Mouse (Mus musculus) regulatory T cell (primary cell): Measurements from ENCODE around the gene Dgat2l6.

Experiments used
- in situ Hi-C: fragments of 300-600 bp; cut with MboI, MseI; formaldehyde crosslinking; loops from one replicate; pipeline ENCODE4 v1.15.1; 2025; ENCODE audit warnings: high pct_unique_total_duplicates

Gene Dgat2l6

DNA sequence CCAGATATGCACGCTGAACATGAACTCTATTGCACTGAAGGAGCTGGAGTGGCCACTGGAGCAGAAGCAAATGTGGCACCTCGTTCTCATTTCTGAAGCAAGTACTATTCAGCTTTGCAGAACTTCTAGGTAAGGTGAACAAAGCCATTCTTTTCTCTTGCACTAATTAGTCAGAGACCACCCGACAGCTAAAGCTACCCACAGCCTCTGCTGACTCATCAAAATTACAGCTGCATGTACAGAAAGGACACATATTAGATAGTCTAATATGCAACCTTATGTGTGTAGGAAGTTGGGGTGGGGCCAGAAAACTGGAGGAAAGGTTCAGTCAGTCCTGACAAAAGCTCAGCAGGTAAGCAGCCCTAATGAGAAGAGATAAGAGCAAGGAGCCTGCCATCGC, at the start of gene Dgat2l6:
Gene Dgat2l6, plus strand, starts transcription at position 368 of the 400 bp plus-strand sequence.
- in situ Hi-C loops = no loop called here

DNA sequence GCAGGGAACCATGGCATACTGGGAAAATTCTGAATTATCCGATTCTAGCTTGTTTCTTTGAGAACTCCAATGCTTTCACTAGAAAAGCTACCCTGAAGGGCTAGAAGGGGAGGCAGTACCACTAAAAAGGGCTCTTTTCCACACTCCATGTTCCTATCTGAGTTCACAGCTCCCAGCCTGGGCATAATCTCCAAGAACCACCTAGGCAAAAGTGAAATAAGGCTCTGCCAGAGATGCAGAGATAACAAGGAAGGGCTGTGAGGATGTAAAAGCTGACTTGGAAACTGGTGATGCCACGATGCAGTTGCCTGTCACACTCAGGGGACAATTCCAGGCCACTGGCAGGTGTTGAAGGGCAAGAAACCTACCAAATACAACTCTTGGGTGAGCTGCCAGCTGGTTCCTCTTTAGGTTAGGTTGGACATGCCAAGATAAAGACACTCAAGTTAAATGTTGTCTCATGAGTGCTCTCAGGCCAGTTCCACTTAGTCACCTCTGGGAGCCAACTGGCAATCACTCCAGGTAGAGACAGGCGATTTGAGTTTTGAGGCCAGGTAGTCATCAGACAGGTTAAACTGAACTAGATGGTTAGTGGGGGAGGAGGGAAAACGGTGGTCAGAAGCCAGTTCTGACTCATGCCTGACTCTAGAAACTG, 48.9 kb upstream of the Dgat2l6 start:
- in situ Hi-C loops = no loop called here

DNA sequence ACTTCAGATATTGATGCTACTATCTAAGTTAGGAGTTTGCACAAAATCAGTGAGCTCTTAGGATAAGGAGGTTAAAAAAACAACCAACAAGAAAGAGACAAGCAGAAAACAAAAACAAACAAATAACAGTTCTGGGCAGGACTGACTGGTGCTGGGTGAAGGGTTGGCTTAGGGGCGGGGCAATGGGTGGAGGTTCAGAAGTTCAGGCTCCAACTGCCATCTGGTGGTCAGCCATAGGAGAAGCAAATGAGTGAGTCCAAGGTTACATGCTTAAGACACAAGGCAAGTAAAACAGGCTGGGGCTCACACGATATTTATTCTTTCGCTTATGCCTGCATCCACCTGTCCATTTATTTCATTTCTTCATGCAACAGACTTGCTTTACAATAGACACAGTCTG, 44.3 kb upstream of the Dgat2l6 start:
- in situ Hi-C loops = no loop called here

DNA sequence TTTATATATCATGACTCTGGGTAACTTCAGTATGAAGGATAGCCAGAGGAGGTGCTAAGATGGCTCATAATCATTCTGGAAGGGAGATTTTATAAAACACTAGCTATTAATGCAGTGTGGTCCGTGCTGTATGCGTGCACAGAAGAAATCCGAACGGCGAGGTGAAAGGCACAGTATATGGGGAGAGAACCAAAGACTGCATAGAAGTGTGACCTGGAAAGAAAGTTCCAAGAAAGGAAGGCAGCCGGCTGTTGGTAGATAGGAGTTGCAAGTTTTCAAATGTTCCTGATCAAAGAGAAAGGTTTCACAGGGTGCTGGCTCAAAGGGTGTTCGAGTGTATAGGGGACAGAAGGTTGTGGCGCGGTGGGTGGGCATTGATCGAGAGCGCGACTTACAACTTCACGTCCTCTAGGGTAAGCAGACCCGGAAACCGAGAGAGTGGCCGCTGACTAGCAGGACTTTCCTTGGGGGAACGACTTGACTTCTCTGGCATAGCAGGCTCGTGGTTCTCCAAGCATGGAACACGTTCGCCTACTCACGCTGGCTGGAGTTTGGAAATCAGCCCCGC, 31.1 kb upstream of the Dgat2l6 start:
- in situ Hi-C loops = no loop called here

DNA sequence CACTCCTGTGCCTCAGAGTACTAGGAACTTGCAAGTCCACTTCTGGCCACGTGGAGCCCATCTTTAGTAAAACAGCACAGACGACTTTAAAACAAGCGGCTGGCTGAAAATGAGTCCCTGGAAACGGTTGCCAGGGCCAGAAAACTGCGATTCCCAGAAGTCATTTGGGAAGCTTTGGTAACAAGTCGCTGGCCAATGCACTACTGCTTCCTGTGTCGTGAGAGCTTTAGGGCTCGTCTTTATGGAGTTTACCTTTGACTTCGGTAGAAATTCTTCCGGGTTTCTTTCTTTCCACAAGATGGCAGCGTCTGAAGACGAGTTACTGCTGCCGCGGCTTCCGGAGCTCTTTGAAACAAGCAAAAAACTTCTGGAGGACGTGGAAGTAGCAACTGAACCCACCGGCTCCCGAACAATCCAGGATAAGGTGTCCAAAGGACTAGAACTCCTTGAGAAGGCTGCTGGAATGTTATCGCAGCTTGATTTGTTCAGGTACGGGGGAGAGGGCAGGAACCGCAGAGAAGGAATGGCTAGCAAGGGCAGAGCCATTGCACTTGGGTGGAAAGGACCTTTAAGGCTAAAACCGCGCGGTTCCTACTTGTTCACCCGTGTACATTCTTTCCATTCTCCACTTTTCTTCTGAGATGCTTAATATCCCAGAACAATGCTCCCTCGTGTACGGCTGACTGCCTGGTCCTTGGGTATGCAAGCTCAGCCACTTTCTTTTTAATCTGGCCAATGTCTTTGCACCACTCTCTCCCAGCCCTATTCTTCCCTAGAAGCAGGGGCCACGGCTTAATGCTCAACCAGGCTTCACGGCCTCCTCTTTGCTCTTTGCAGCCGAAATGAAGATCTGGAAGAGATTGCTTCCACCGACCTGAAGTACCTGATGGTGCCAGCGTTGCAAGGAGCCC, 30.3 kb upstream of the Dgat2l6 start, which contains the start of gene Igbp1:
Gene Igbp1, plus strand, starts transcription at position 224 of the 911 bp plus-strand sequence.
- in situ Hi-C loops = no loop called here

DNA sequence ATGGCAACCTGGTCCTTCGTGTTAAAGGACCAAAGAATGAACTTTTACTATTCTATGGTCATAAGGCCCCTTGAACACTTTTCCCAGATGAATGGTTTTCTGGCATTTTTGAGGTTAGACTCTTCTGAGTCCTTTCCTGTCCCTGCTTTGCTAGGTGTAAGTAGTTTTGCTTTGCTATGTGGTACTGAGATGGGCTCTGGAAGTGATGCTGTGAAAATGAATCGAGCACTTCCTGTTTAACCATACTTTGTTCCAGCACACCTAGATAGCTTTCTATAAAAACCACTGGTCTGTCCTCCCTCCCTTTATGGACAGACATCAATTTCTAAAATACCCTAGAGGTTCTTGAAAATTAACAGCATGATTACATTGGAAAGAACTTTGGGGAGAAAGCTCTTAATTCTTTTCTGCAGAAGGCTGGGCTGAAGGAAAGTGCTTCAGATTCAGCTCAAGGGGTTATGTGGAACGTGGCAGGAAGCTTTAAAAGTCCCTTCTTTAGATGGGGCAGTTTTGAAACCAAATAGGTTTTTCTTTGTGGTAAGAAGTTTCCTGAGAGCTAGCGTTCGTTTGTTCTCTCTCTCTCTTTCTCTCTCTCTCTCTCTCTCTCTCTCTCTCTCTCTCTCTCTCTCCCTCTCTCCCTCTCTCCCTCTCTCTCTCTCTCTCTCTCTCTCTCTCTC, 20.3 kb upstream of the Dgat2l6 start:
- in situ Hi-C loops = loop anchor here (10.0 kb wide), 1 partner anchor 1540 kb away; no protein-coding TSS in a partner anchor

DNA sequence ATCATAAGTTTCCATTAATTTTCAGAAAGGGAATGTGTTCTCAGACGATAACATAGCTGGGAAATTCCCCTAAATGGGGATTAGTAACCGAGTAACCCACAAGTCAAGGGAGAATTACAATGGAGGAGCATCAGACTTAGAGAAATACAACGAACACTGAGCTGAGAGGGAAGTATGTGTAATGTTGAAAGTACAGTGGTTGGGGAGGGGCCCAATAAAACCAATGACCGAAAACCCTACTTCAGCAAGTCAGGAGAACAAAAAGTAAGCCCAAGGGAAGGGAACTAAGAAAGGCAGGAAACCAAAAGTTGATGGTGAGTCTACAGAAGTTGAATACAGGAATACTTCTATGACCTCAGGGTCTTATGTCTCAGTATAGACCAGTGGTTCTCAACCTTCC, 16.5 kb upstream of the Dgat2l6 start:
- in situ Hi-C loops = loop anchor here (10.0 kb wide), 1 partner anchor 1543 kb away; no protein-coding TSS in a partner anchor

DNA sequence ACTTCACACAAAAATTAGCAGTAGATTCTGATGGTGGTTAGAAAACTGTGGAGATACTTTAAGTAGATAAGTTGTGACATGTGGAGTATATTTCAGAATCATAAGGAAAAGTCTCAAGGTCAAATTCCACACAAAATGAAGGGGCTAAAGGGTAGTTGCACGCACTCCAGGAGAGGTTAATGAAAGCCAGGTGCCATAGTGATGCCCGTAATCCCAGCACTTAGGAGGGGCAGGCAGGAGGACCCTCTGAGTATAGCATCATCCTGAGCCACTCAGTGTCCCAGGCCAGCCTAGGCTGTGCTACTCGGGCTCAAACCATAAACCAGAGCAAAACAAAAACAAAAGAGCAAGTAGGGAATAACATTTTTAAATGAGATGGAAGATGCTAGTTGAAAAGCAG, 14.7 kb upstream of the Dgat2l6 start:
- in situ Hi-C loops = loop anchor here (10.0 kb wide), 2 partner anchors 1335 to 1545 kb away; partner anchors contain the start of gene Nhsl2

DNA sequence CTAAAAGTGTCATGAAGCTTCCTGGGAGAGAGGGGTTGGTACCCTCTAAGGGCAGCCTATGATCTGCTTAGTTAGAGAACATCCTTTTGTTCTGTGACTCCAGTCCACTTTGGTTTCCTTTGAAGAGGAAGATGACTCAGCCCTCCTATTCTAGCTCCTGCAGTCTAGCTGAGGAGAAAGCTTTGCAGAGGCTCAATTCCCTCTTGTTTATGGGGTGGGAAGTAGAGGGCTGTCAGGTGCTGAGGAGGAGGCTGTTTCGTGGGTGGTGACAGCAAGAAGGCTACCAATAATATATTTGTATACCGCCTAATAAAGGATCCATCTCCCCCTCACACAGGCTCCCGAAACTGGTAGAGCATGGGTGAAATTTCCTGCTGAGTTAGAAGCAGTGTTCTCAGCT, 8.0 kb upstream of the Dgat2l6 start:
- in situ Hi-C loops = loop anchor here (10.0 kb wide), 1 partner anchor 1328 kb away; the partner anchor contains the start of gene Nhsl2

DNA sequence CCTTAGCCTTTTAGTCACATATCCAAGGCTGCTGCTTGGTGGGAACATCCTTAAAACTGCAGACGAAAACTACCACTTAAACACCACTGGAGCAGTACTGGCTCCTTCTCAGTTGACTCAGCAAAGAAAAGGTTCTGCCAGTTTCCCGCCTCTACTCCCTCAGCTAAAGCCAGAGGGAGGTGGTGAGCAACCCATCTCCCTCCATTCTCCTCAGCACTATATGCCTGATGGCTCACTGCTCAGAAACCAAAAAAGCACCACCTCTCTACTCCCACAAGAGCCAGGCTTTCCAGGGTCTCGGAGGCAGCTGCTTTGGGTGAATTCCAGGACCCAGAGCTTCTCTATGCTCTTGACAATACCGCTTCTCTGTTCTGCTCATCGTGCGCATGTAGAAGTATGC, 7.0 kb upstream of the Dgat2l6 start:
- in situ Hi-C loops = loop anchor here (10.0 kb wide), 1 partner anchor 1327 kb away; the partner anchor contains the start of gene Nhsl2

DNA sequence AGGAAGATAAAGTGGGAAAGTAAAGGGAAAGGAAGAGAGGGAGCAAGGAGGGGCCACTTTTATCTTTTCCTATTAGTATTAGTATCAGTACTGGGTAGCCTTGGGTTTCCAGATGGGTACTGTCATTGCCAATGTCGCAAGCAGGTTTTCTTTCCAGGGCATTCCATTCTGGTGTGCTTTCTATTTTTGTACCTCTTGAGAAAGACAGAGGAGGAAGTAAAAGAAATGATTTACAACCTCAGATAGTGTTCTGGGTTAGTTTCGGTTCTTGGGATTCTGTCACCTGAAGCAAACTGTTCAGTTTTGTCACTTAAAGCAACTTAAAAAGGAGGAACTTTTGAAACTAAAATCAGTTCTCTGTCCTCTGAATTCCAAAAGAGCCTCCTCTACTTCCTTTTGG, 6.1 kb upstream of the Dgat2l6 start:
- in situ Hi-C loops = loop anchor here (10.0 kb wide), 1 partner anchor 1326 kb away; the partner anchor contains the start of gene Nhsl2

DNA sequence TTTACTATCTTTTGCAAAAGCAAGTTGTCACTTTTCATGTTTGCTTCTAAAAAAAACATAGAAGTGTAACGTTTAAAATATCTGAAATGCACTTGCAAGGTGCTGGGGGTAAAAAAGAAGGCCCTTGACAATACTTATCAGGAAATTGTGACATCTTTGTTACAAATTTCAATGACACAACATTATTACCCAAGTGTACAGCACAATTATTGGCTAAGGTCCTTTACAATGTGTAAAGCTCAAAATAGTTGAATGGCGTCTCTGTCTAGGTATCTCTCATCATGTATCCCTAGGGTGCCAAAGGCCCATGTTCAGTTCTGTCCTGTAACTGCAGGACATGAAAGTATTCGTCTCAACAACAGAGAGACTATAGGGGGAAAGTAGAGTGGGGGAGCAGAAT, 31.4 kb downstream of the Dgat2l6 start:
- in situ Hi-C loops = no loop called here

DNA sequence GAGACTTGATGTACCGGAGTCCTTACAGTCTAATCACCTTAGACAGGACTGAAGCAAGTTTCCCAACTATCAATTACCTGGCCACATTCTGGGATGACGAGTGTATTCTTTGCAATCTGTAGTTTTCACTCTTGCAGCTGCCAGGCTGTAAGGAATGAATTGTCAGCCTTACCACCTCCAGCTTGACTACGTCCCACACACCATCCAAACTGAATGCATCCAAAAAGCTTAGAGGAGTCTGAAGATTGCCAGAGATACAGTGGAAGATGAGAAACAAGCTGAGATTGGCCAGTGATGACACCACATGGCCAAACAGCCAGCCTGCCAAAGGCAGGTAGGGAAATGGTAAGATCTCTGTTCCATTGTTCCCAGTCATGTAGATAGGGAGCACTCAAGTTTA, 41.1 kb downstream of the Dgat2l6 start:
- in situ Hi-C loops = no loop called here

DNA sequence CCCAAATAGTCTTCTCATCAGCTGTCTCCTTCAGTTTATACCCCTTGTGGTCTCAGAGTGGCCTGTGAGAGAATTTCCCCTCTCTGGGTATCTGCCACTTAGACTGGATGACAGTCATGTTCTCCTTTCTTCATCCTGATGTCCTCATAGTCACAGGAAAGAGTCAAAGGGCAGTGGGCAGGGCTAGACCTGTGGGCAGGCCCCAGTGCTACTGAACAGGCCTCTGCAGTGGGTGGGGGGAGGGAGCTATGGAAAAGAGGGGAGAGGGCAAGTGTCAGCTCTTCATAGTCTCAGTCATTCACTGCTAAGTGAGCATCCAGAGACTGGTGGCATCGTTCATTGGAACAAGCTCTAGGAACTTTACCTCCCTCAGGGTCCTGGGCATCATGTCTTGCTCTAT, 47.3 kb downstream of the Dgat2l6 start, which contains the start of gene Awat1:
Gene Awat1, plus strand, starts transcription at position 301 of the 400 bp plus-strand sequence.
- in situ Hi-C loops = no loop called here

DNA sequence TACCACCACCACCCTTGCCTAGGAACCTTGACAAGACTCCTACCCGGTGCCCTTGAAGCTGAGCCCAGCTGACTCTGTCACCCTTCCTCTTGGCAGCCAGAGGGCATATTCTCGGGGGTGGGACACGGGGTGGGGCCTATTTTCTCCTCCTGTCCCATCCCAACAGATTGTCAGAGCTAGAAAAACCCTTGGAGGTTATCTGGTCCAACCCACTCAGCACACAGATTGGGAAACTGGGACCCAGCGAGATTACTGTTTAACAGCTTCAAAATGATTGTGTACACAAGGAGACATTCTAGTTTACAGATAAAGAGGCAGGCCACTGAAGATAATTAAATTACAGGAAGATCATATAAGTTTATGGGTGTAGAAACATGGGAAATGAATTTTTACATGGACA, 70.2 kb downstream of the Dgat2l6 start, which contains the start of gene P2ry4:
Gene P2ry4, minus strand, starts transcription at position 79 of the 400 bp plus-strand sequence.
- in situ Hi-C loops = no loop called here
